Mouse (Mus musculus): ENCODE results near the gene Sec14l1. TPM values are rescaled to one million over a fixed set of nuclear protein-coding genes. Genes with fewer than 3 reads are reported as not detected.

Sec14l1 gene
- total RNA-seq, 2 experiments from 2014 or later: 132 to 163 TPM

GRCm38 (mm10) chr11:117107837-117108236 lies 7.1 kb upstream of the Sec14l1 start:
- no peak for DNase-seq

GRCm38 (mm10) chr11:117108595-117108994 lies 6.4 kb upstream of the Sec14l1 start:
- DNase-seq: peak; percentile 93

GRCm38 (mm10) chr11:117109179-117109954 lies 5.6 kb upstream of the Sec14l1 start:
- DNase-seq: no peak

- no peak for DNase-seq
Observed at GRCm38 (mm10) chr11:117111967-117112648, 2.9 kb upstream of the Sec14l1 start.

GRCm38 (mm10) chr11:117112649-117113051 lies 2.3 kb upstream of the Sec14l1 start:
- DNase-seq: no peak

GRCm38 (mm10) chr11:117113377-117113776 lies 1.6 kb upstream of the Sec14l1 start:
- DNase-seq: no peak

- DNase-seq: no peak
Observed at GRCm38 (mm10) chr11:117114231-117114591, 757 bp upstream of the Sec14l1 start.

GRCm38 (mm10) chr11:117115346-117116219 lies 615 bp downstream of the Sec14l1 start:
- peak; percentile 73 to 75 for DNase-seq

- no peak for DNase-seq
Observed at GRCm38 (mm10) chr11:117116350-117117303, 1.7 kb downstream of the Sec14l1 start.

- no peak for DNase-seq
Observed at GRCm38 (mm10) chr11:117117321-117117720, 2.4 kb downstream of the Sec14l1 start.

- no peak for DNase-seq
Observed at GRCm38 (mm10) chr11:117117791-117118190, 2.8 kb downstream of the Sec14l1 start.

- no peak for DNase-seq
Observed at GRCm38 (mm10) chr11:117118248-117118647, 3.3 kb downstream of the Sec14l1 start.

- no peak for DNase-seq
Observed at GRCm38 (mm10) chr11:117118721-117119321, 3.9 kb downstream of the Sec14l1 start.

GRCm38 (mm10) chr11:117119723-117120122 lies 4.8 kb downstream of the Sec14l1 start:
- DNase-seq: no peak

GRCm38 (mm10) chr11:117120285-117121163 lies 5.6 kb downstream of the Sec14l1 start:
- DNase-seq: peak; percentile 53 to 54

- peak; percentile 53 to 69 for DNase-seq
Observed at GRCm38 (mm10) chr11:117121164-117121535, 6.2 kb downstream of the Sec14l1 start.

GRCm38 (mm10) chr11:117121954-117122353 lies 7.0 kb downstream of the Sec14l1 start:
- no peak for DNase-seq

GRCm38 (mm10) chr11:117123418-117124085 lies 8.6 kb downstream of the Sec14l1 start:
- no peak for DNase-seq

GRCm38 (mm10) chr11:117124539-117124938 lies 9.6 kb downstream of the Sec14l1 start:
- no peak for DNase-seq

Data from adrenal gland, postnatal 36 days (tissue).